Mouse (Mus musculus) mouse embryonic stem cell (cell line): ENCODE results near the gene Rad9a.
"Not testable (repeated sequence)": the region's sequence is repeated elsewhere in the genome, so short reads cannot be mapped to it uniquely, and the experiment has no call there.

Experiments used
- in situ Hi-C, 2 experiments: fragments of 300-500 bp; cut with MboI; formaldehyde crosslinking; loops; 1 replicate in 1 of 2; 3 replicates in 1 of 2; pipeline ENCODE4 v1.14.3; 2019 to 2020; ENCODE audit warnings: low sequenced_read_pairs in 2 of 2, low pct_unique_long_range_greater_than_20kb in 1 of 2, mixed read lengths in 1 of 2; ENCODE audit not compliant: unreplicated experiment in 1 of 2

Gene Rad9a

GRCm38 (mm10) chr19:4201291-4201909, at the start of gene Rad9a:
Gene Rad9a (minus strand): TSS chr19:4201662.
- in situ Hi-C loops, result no loop called here

GRCm38 (mm10) chr19:4248683-4249082, 47.2 kb upstream of the Rad9a start:
- in situ Hi-C loops, result not testable (repeated sequence)

- in situ Hi-C loops, result no loop called here
Measured at GRCm38 (mm10) chr19:4247010-4247409, 45.5 kb upstream of the Rad9a start.

- in situ Hi-C loops, result loop anchor here in 1 of 2 experiments (5.0 kb wide), 1 partner anchor 37 kb away; no protein-coding TSS in a partner anchor
Measured at GRCm38 (mm10) chr19:4244775-4245174, 43.3 kb upstream of the Rad9a start.

- in situ Hi-C loops, result loop anchor here in 1 of 2 experiments (5.0 kb wide), 1 partner anchor 35 kb away; no protein-coding TSS in a partner anchor
Measured at GRCm38 (mm10) chr19:4242416-4242815, 41.0 kb upstream of the Rad9a start.

- in situ Hi-C loops, result loop anchor here in 1 of 2 experiments (5.0 kb wide), 1 partner anchor 33 kb away; no protein-coding TSS in a partner anchor
Measured at GRCm38 (mm10) chr19:4240247-4240668, 38.8 kb upstream of the Rad9a start.

- in situ Hi-C loops, result no loop called here
Measured at GRCm38 (mm10) chr19:4234548-4234947, 33.1 kb upstream of the Rad9a start.

- in situ Hi-C loops, result no loop called here
Measured at GRCm38 (mm10) chr19:4232651-4233050, 31.2 kb upstream of the Rad9a start.

- in situ Hi-C loops, result no loop called here
Measured at GRCm38 (mm10) chr19:4232186-4232572, 30.7 kb upstream of the Rad9a start.

- in situ Hi-C loops, result no loop called here
Measured at GRCm38 (mm10) chr19:4231253-4232185, 30.1 kb upstream of the Rad9a start, which contains the start of gene Pold4. Gene Pold4 (plus strand): TSS chr19:4231899.

GRCm38 (mm10) chr19:4230415-4230814, 29.0 kb upstream of the Rad9a start:
- in situ Hi-C loops, result no loop called here

GRCm38 (mm10) chr19:4229451-4230076, 28.1 kb upstream of the Rad9a start:
- in situ Hi-C loops, result no loop called here

GRCm38 (mm10) chr19:4228891-4229290, 27.4 kb upstream of the Rad9a start:
- in situ Hi-C loops, result no loop called here

- in situ Hi-C loops, result no loop called here
Measured at GRCm38 (mm10) chr19:4227894-4228678, 26.6 kb upstream of the Rad9a start.

- in situ Hi-C loops, result no loop called here
Measured at GRCm38 (mm10) chr19:4227446-4227845, 26.0 kb upstream of the Rad9a start.

- in situ Hi-C loops, result no loop called here
Measured at GRCm38 (mm10) chr19:4226779-4227178, 25.3 kb upstream of the Rad9a start.

- in situ Hi-C loops, result no loop called here
Measured at GRCm38 (mm10) chr19:4222165-4222564, 20.7 kb upstream of the Rad9a start.
